In the genomic region with DNA sequence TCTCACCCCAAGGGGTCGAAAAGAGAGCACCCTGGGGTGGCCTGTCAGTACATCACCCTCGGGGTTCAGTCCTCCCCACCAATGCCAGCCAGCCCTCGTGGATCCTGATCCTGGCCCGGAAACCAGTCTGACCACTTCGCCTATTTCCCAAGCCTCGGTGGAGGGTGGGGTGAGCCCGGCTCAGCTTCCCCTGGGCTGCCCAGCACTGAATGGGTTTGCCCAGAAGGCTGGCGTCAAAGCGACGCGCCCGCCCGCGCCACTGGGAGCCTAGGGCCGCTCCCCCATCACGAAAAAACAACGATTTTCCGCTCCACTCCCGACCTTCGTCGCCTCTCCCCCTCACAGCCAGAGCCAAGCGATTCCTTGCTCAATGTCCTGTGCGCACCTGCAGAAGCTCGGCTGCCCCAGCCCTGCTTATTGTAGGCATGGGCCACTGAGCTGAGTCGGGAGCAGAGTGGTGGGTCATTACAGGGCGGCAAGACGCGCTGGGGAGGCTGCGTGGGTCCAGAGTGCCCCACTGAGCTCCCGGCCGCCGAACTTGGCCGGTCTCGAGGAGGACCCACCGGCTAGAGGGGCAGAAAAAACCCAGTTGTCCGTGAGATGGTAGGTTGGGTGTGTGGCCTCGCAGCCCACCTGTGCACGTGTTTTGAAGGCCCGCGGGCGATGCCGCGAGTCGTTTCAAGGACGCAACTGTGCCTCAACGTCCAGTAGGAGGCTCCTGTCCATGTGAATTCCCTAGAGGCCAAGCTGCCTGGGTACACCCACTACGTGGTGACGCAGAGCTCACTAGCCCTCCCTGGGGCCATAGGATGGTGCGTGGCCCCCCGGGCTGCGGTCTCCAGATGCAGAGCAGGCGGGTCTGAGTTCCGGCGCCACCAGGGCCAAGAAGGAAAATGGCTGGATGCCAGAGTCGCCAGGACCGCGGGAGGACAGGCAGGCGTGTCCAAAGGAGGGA, we compare ENCODE assay signal across 8 mouse cellular contexts. TPM values are rescaled to one million over a fixed set of nuclear protein-coding genes. Genes with fewer than 3 reads are reported as not detected.
DNase-seq lines count a peak whose midpoint lies in the region; ATAC-seq lines count a peak whose summit lies in the region.

No protein-coding gene starts in this region.

- peaks cover 44% of the 10 kb centered on the region for H3K4me1 ChIP-seq in limb, embryonic 12.5 days (replicated peaks)
- peaks cover 50% of the 10 kb centered on the region for H3K4me1 ChIP-seq in midbrain, embryonic 13.5 days (replicated peaks)

- ATAC-seq in limb, embryonic 12.5 days (ENCODE audit: insufficient number of reproducible peaks, insufficient read depth, low FRiP score, low TSS enrichment, low read depth): no peak
- no peak for ATAC-seq in midbrain, embryonic 13.5 days

- no peak overlapping the region for H3K27ac ChIP-seq in limb, embryonic 12.5 days
- H3K27ac ChIP-seq in midbrain, embryonic 13.5 days: no peak overlapping the region

- no peaks in the 10 kb centered on the region for H3K36me3 ChIP-seq in limb, embryonic 12.5 days
- no peaks in the 10 kb centered on the region for H3K36me3 ChIP-seq in midbrain, embryonic 13.5 days

- peak overlapping the region; percentile 31; the same call in 1 of the 2 replicates for H3K9ac ChIP-seq in limb, embryonic 12.5 days (replicated peaks)
- H3K9ac ChIP-seq in midbrain, embryonic 13.5 days (replicated peaks): 0 out of 2 replicates have a peak overlapping the region, but pooled peaks have one; percentile 14

- DNase-seq in cerebellum, adult 9-11 months: peak; percentile 32
- DNase-seq in cerebellum, postnatal 36 days: no peak
- peak; percentile 50 for DNase-seq in embryo, embryonic 10 days (ENCODE audit: low spot score)
- peak; percentile 37 to 48 for DNase-seq in heart, postnatal 36 days
- DNase-seq in left cerebral cortex, adult 18-20 months (ENCODE audit: low spot score in 2 of 2): no peak
- DNase-seq in gastrocnemius, postnatal 36 days: no peak

- intact Hi-C loops in heart, postnatal 36 days (cut with DNase I): no loop called here
- intact Hi-C loops in gastrocnemius, postnatal 36 days (cut with DNase I): no loop called here

- no peaks in the 10 kb centered on the region for H3K9me3 ChIP-seq in limb, embryonic 12.5 days
- no peaks in the 10 kb centered on the region for H3K9me3 ChIP-seq in midbrain, embryonic 13.5 days

- H3K4me3 ChIP-seq in limb, embryonic 12.5 days (replicated peaks): peak overlapping the region; percentile 55
- peak overlapping the region; percentile 49 for H3K4me3 ChIP-seq in midbrain, embryonic 13.5 days (replicated peaks)

- H3K27me3 ChIP-seq in limb, embryonic 12.5 days: peaks cover 90% of the 10 kb centered on the region
- peaks cover 75% of the 10 kb centered on the region for H3K27me3 ChIP-seq in midbrain, embryonic 13.5 days

- 2% methylated on average over 58 of the region's 58 CpGs for WGBS in limb, embryonic 12.5 days
- 2% methylated on average over 58 of the region's 58 CpGs for WGBS in midbrain, embryonic 13.5 days

- peak overlapping the region; percentile 94 for H3K4me2 ChIP-seq in limb, embryonic 12.5 days
- peak overlapping the region; percentile 92 for H3K4me2 ChIP-seq in midbrain, embryonic 13.5 days (replicated peaks)

RNA-seq across cellular contexts. Expression of a gene that starts 17.5 kb away (rescaled TPM):
- total RNA-seq in heart, postnatal 36 days (2021): 1 to 10 TPM; 5.3 to 9.1 TPM
- 11.8 and 13.0 TPM in 2 replicates for polyA plus RNA-seq in limb, embryonic 12.5 days (2016; fragmentation: Nextera tagmentation; extraction: Ambion mirVana)
- polyA plus RNA-seq in midbrain, embryonic 13.5 days (2015; fragmentation: Nextera tagmentation; extraction: Ambion mirVana): 9.8 and 15.2 TPM in 2 replicates
- total RNA-seq in left cerebral cortex, adult 18-20 months (2021): 10 to 100 TPM in 1 of 2 experiments, 1 to 10 TPM in 1; 8.3 to 13.3 TPM
- total RNA-seq in gastrocnemius, postnatal 36 days (2021): 1 to 10 TPM; 1.5 to 1.9 TPM

RNA-seq across cellular contexts. Expression of a gene that starts 27.7 kb away (rescaled TPM):
- total RNA-seq in heart, postnatal 36 days (2021): 10 to 100 TPM; 11.5 to 13.6 TPM
- 9.8 and 12.5 TPM in 2 replicates for polyA plus RNA-seq in limb, embryonic 12.5 days (2016; fragmentation: Nextera tagmentation; extraction: Ambion mirVana)
- polyA plus RNA-seq in midbrain, embryonic 13.5 days (2015; fragmentation: Nextera tagmentation; extraction: Ambion mirVana): 14.1 and 16.3 TPM in 2 replicates
- total RNA-seq in left cerebral cortex, adult 18-20 months (2021): 10 to 100 TPM; 46.0 to 49.9 TPM
- total RNA-seq in gastrocnemius, postnatal 36 days (2021): 1 to 10 TPM; 1.6 to 3.0 TPM

RNA-seq across cellular contexts. Expression of a gene that starts 35.6 kb away (rescaled TPM):
- 1 to 10 TPM; 3.2 to 3.9 TPM for total RNA-seq in heart, postnatal 36 days (2021)
- polyA plus RNA-seq in limb, embryonic 12.5 days (2016; fragmentation: Nextera tagmentation; extraction: Ambion mirVana): 121 and 122 TPM in 2 replicates
- 34.7 and 35.5 TPM in 2 replicates for polyA plus RNA-seq in midbrain, embryonic 13.5 days (2015; fragmentation: Nextera tagmentation; extraction: Ambion mirVana)
- 1 to 10 TPM; 1.8 to 2.2 TPM for total RNA-seq in left cerebral cortex, adult 18-20 months (2021)
- 1 to 10 TPM in 1 of 2 experiments, under 1 TPM in 1; 0.79 to 1.1 TPM for total RNA-seq in gastrocnemius, postnatal 36 days (2021)

Comparison
In these comparisons a context has a peak if more than half of its experiments do, and no peak if none do; other contexts are left out.
1. DNase-seq: peak in cerebellum, adult 9-11 months (single experiment), embryo, embryonic 10 days (single experiment) and heart, postnatal 36 days (2 of 2); none in cerebellum, postnatal 36 days (0 of 2), left cerebral cortex, adult 18-20 months (0 of 2) and gastrocnemius, postnatal 36 days (0 of 2).